Mouse (Mus musculus) regulatory T cell (primary cell): ENCODE data around the gene Dnah14.

Experiments
- in situ Hi-C: fragments of 300-600 bp; cut with MboI, MseI; formaldehyde crosslinking; loops from one replicate; pipeline ENCODE4 v1.15.1; 2025; ENCODE audit warnings: high pct_unique_total_duplicates

The Dnah14 gene

GRCm38 (mm10) chr1:181851521-181852310, 275.4 kb downstream of the Dnah14 start:
- in situ Hi-C loops = no loop called here

GRCm38 (mm10) chr1:181852466-181852865, 276.1 kb downstream of the Dnah14 start:
- in situ Hi-C loops = no loop called here

- in situ Hi-C loops = no loop called here
These were observed 276.9 kb downstream of the Dnah14 start for GRCm38 (mm10) chr1:181853081-181853736.

- in situ Hi-C loops = no loop called here
These were observed 278.5 kb downstream of the Dnah14 start for GRCm38 (mm10) chr1:181854829-181855228.

- in situ Hi-C loops = no loop called here
These were observed 280.0 kb downstream of the Dnah14 start for GRCm38 (mm10) chr1:181856329-181856728.

GRCm38 (mm10) chr1:181860659-181861058, 284.3 kb downstream of the Dnah14 start:
- in situ Hi-C loops = no loop called here

- in situ Hi-C loops = no loop called here
These were observed 285.0 kb downstream of the Dnah14 start for GRCm38 (mm10) chr1:181861181-181861902.

- in situ Hi-C loops = no loop called here
These were observed 286.5 kb downstream of the Dnah14 start for GRCm38 (mm10) chr1:181862676-181863374.

- in situ Hi-C loops = no loop called here
These were observed 287.1 kb downstream of the Dnah14 start for GRCm38 (mm10) chr1:181863431-181863830.
